8 mouse cellular contexts compared by ENCODE assay signal in the genomic region with DNA sequence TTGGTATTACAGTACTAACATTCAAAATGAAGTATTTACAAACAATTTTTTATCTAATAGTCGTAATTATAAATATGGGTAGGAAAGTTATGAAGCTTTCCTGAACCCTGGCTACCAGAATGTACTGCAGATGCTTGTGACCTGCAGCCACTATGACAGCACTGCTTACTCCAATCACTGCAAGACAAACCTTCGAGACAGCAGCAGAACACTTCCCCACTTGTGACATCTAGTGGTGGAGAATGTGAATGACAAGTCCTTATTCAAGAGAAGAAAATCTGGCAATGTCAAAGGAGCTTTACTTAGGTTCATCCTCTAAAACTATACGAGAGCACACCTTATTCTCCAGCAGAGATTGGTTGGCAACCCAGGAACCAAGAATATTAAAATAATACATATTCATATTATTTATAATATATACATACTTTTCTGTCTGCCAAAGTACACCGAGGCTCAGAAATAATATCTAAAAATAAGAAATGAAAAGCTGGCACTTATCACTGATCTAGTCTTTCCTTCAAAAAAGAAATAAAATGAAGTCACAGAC.
DNase-seq lines count a peak whose midpoint lies in the region; ATAC-seq and TF ChIP-seq lines count a peak whose summit lies in the region.

No protein-coding gene starts in this region.

- TF ChIP-seq CTCF in liver, embryonic 14.5 days (IDR thresholded peaks at IDR 0.05; ENCODE audit: low read depth) = peak; percentile 65

- no peak for ATAC-seq in liver, embryonic 14.5 days (ENCODE audit: insufficient read depth)
- ATAC-seq in liver, embryonic 12.5 days = no peak
- ATAC-seq in hindbrain, embryonic 13.5 days (ENCODE audit: low FRiP score) = peak; percentile 78; the same call in 1 of the 2 replicates

- DNase-seq in adrenal gland, postnatal 10 days = peak; percentile 34
- DNase-seq in adrenal gland, postnatal 4 days (ENCODE audit: low spot score in 2 of 2) = no peak
- DNase-seq in liver, embryonic 14.5 days (ENCODE audit: low read depth in 3 of 3, low spot score in 3 of 3) = peak in 2 of 3 experiments; percentile 4 to 13
- peak; percentile 27 for DNase-seq in c-Kit-positive CD71-positive TER-119-negative erythroid progenitor cells, embryonic 14.5 days (ENCODE audit: low read depth)
- peak; percentile 21 for DNase-seq in lung, postnatal 14 days
- DNase-seq in telencephalon, adult 2 months (ENCODE audit: low read depth, low spot score) = peak; percentile 52

- no peak overlapping the region for H3K4me2 ChIP-seq in liver, embryonic 14.5 days (ENCODE audit: low read depth)
- H3K4me2 ChIP-seq in liver, embryonic 12.5 days = no peak overlapping the region
- H3K4me2 ChIP-seq in hindbrain, embryonic 13.5 days = no peak overlapping the region

- H3K27me3 ChIP-seq in liver, embryonic 14.5 days (ENCODE audit: control insufficient read depth, insufficient read depth, low read length) = no peaks in the 10 kb centered on the region
- H3K27me3 ChIP-seq in liver, embryonic 12.5 days (replicated peaks) = no peaks in the 10 kb centered on the region
- no peaks in the 10 kb centered on the region for H3K27me3 ChIP-seq in hindbrain, embryonic 13.5 days

- WGBS in liver, embryonic 14.5 days (ENCODE audit: insufficient replicate concordance) = 23% methylated on average over 4 of the region's 4 CpGs
- 24% methylated on average over 4 of the region's 4 CpGs for WGBS in liver, embryonic 12.5 days (ENCODE audit: insufficient replicate concordance)
- 31% methylated on average over 4 of the region's 4 CpGs for WGBS in hindbrain, embryonic 13.5 days

- H3K9ac ChIP-seq in liver, embryonic 14.5 days (replicated peaks) = no peak overlapping the region
- H3K9ac ChIP-seq in liver, embryonic 12.5 days = no peak overlapping the region
- H3K9ac ChIP-seq in hindbrain, embryonic 13.5 days = no peak overlapping the region

- no peaks in the 10 kb centered on the region for H3K36me3 ChIP-seq in liver, embryonic 14.5 days (replicated peaks; ENCODE audit: control insufficient read depth, insufficient read depth, low read depth)
- no peaks in the 10 kb centered on the region for H3K36me3 ChIP-seq in liver, embryonic 12.5 days
- H3K36me3 ChIP-seq in hindbrain, embryonic 13.5 days = no peaks in the 10 kb centered on the region

- no peak overlapping the region for H3K27ac ChIP-seq in liver, embryonic 14.5 days
- H3K27ac ChIP-seq in liver, embryonic 12.5 days = no peak overlapping the region
- H3K27ac ChIP-seq in hindbrain, embryonic 13.5 days = no peak overlapping the region

- H3K4me3 ChIP-seq in liver, embryonic 14.5 days (ENCODE audit: insufficient read depth in 1 of 2, low read depth in 2 of 2, low read length in 2 of 2) = no peak overlapping the region
- no peak overlapping the region for H3K4me3 ChIP-seq in liver, embryonic 12.5 days
- H3K4me3 ChIP-seq in hindbrain, embryonic 13.5 days = no peak overlapping the region

- H3K4me1 ChIP-seq in liver, embryonic 14.5 days (replicated peaks; ENCODE audit: control insufficient read depth in 2 of 2, insufficient read depth in 2 of 2, low read length in 1 of 2) = no peaks in the 10 kb centered on the region
- no peaks in the 10 kb centered on the region for H3K4me1 ChIP-seq in liver, embryonic 12.5 days
- no peaks in the 10 kb centered on the region for H3K4me1 ChIP-seq in hindbrain, embryonic 13.5 days (replicated peaks)

- H3K9me3 ChIP-seq in liver, embryonic 14.5 days (ENCODE audit: control insufficient read depth, low read length) = no peaks in the 10 kb centered on the region
- no peaks in the 10 kb centered on the region for H3K9me3 ChIP-seq in liver, embryonic 12.5 days (replicated peaks)
- no peaks in the 10 kb centered on the region for H3K9me3 ChIP-seq in hindbrain, embryonic 13.5 days

- no peak for TF ChIP-seq EP300 in liver, embryonic 14.5 days (IDR thresholded peaks at IDR 0.05; ENCODE audit: low read depth)

Comparison
In these comparisons a context has a peak if more than half of its experiments do, and no peak if none do; other contexts are left out.
1. DNase-seq: peak in adrenal gland, postnatal 10 days (single experiment), liver, embryonic 14.5 days (2 of 3), c-Kit-positive CD71-positive TER-119-negative erythroid progenitor cells, embryonic 14.5 days (single experiment), lung, postnatal 14 days (single experiment) and telencephalon, adult 2 months (single experiment); none in adrenal gland, postnatal 4 days (0 of 2).